Mouse (Mus musculus): ENCODE measurements around the gene Rabgap1l.

DNA sequence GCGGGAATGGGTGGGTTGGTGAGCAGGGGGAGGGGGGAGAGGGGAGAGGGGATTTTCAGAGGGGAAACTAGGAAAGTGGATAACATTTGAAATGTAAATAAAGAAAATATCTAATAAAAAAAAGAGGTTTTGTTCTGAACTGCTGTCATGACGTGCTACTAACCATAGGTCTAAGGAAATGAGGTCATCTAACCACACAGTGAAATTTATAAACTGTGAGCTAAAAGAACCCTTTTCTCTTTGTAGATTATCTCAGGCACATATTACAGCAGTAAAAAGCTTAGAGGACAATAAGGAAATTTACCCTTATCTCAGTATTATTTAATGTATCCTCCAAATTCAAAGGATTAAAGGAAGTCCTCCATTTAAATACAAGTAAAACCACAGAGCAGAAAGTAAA lies 396.0 kb downstream of the Rabgap1l start:
- TF ChIP-seq POLR2A (IDR thresholded peaks at IDR 0.05; ENCODE audit: extremely low read depth, insufficient read depth, low read length) (no peak), CTCF (IDR thresholded peaks at IDR 0.05; ENCODE audit: extremely low read depth, insufficient read depth, low read length) (no peak)

Measured in cortical plate, adult 2 months (tissue).